27 mouse cellular contexts compared by ENCODE assay signal in genomic region chr3:157714023-157714422, GRCm38 (mm10).
DNase-seq lines count a peak whose midpoint lies in the region; ATAC-seq lines count a peak whose summit lies in the region.
"Had no signal": no experiment of that assay in that cellular context is flagged by ENCODE, and none has a peak within 500 bp of the region (broad histone marks: within the 10 kb centered on the region; RNA-seq: fewer than 3 reads in every experiment).

No protein-coding gene starts in this region.

- 80% methylated on average over 3 of the region's 3 CpGs for WGBS in kidney, embryonic 16.5 days

- H3K27ac ChIP-seq in kidney, embryonic 16.5 days (ENCODE audit: low read length), result no peak overlapping the region
- H3K27ac ChIP-seq: embryonic facial prominence, embryonic 12.5 days; hindbrain, embryonic 13.5 days; kidney, embryonic 15.5 days; liver, embryonic 12.5 days; midbrain, embryonic 10.5 days; midbrain, embryonic 15.5 days; neural tube, embryonic 15.5 days had no signal

- H3K4me3 ChIP-seq in kidney, embryonic 16.5 days (ENCODE audit: low read length), result no peak overlapping the region
- H3K4me3 ChIP-seq: embryonic facial prominence, embryonic 12.5 days; hindbrain, embryonic 13.5 days; kidney, embryonic 15.5 days; liver, embryonic 12.5 days; midbrain, embryonic 10.5 days; midbrain, embryonic 15.5 days; neural tube, embryonic 15.5 days had no signal

- H3K36me3 ChIP-seq in kidney, embryonic 16.5 days (ENCODE audit: insufficient read depth, low read length), result no peaks in the 10 kb centered on the region
- H3K36me3 ChIP-seq: embryonic facial prominence, embryonic 12.5 days; hindbrain, embryonic 13.5 days; kidney, embryonic 15.5 days; liver, embryonic 12.5 days; midbrain, embryonic 10.5 days; midbrain, embryonic 15.5 days; neural tube, embryonic 15.5 days had no signal

- peak; percentile 38 for DNase-seq in adrenal gland, postnatal 10 days
- DNase-seq in adrenal gland, postnatal 25 days, result no peak
- peak; percentile 7 for DNase-seq in kidney, adult 18-20 months
- DNase-seq in Muller cell, postnatal 12 days (ENCODE audit: inconsistent ontology term), result peak; percentile 22
- DNase-seq in adrenal gland, postnatal 14 days, result peak; percentile 41
- DNase-seq in cerebellum, postnatal 14 days, result no peak
- DNase-seq: cerebellum, adult 8-10 months; cerebellum, postnatal 36 days; embryo, embryonic 11 days; heart, postnatal 4 days; layer of hippocampus, postnatal 36 days; left cerebral cortex, postnatal 4 days; liver, postnatal 0 days; right cerebral cortex, postnatal 4 days; thymus, adult 2 months; thymus, postnatal 36 days had no signal

- no peaks in the 10 kb centered on the region; the same call in 1 of the 2 replicates for H3K27me3 ChIP-seq in kidney, embryonic 16.5 days (ENCODE audit: insufficient read depth, low read length)
- H3K27me3 ChIP-seq: embryonic facial prominence, embryonic 12.5 days; liver, embryonic 12.5 days; midbrain, embryonic 15.5 days had no signal

- no peaks in the 10 kb centered on the region for H3K9me3 ChIP-seq in kidney, embryonic 16.5 days (ENCODE audit: low read length)
- H3K9me3 ChIP-seq: embryonic facial prominence, embryonic 12.5 days; hindbrain, embryonic 13.5 days; kidney, embryonic 15.5 days; liver, embryonic 12.5 days; midbrain, embryonic 10.5 days; midbrain, embryonic 15.5 days; neural tube, embryonic 15.5 days had no signal

- H3K9ac ChIP-seq in kidney, embryonic 16.5 days (replicated peaks; ENCODE audit: low read length), result no peak overlapping the region
- H3K9ac ChIP-seq: hindbrain, embryonic 13.5 days; kidney, embryonic 15.5 days; liver, embryonic 12.5 days; liver, postnatal 0 days; midbrain, embryonic 15.5 days; neural tube, embryonic 15.5 days had no signal

- no peak for ATAC-seq in kidney, embryonic 16.5 days (ENCODE audit: low FRiP score, low TSS enrichment)
- ATAC-seq: forebrain, embryonic 14.5 days; intestine, embryonic 16.5 days; liver, embryonic 12.5 days; liver, postnatal 0 days; midbrain, embryonic 15.5 days had no signal

- H3K4me2 ChIP-seq in kidney, embryonic 16.5 days (replicated peaks; ENCODE audit: low read depth, low read length), result no peak overlapping the region
- H3K4me2 ChIP-seq: embryonic facial prominence, embryonic 12.5 days; heart, embryonic 11.5 days; hindbrain, embryonic 13.5 days; kidney, embryonic 15.5 days; liver, embryonic 12.5 days; midbrain, embryonic 15.5 days; neural tube, embryonic 15.5 days had no signal

- no peaks in the 10 kb centered on the region for H3K4me1 ChIP-seq in kidney, embryonic 16.5 days (ENCODE audit: insufficient read depth, low read length)
- H3K4me1 ChIP-seq: embryonic facial prominence, embryonic 12.5 days; hindbrain, embryonic 13.5 days; kidney, embryonic 15.5 days; liver, embryonic 12.5 days; midbrain, embryonic 10.5 days; midbrain, embryonic 15.5 days had no signal

Comparison
In these comparisons a context has a peak if more than half of its experiments do, and no peak if none do; other contexts are left out.
1. DNase-seq: peak in adrenal gland, postnatal 10 days (single experiment), kidney, adult 18-20 months (single experiment), Muller cell, postnatal 12 days (single experiment) and adrenal gland, postnatal 14 days (single experiment); none in adrenal gland, postnatal 25 days (single experiment) and cerebellum, postnatal 14 days (0 of 2).